Mouse (Mus musculus) E14TG2a.4 (cell line): ENCODE data around the gene Pyroxd1.

Experiments used
- CTCF ChIP-seq: conservative IDR thresholded peaks from 2 replicates; pipeline ENCODE4 v1.5.1; 2014; ENCODE audit warnings: low read length
- NANOG ChIP-seq: IDR thresholded peaks from 2 replicates; pipeline ENCODE4 v1.6.1; 2014; ENCODE audit warnings: borderline replicate concordance, low read length, mixed read lengths
- POU5F1 ChIP-seq: IDR thresholded peaks from 2 replicates; pipeline ENCODE4 v1.6.1; 2014; ENCODE audit warnings: low read length, borderline replicate concordance

GRCm38 (mm10) chr6:142381615-142382014 lies 36.2 kb downstream of the Pyroxd1 start:
- no peak for TF ChIP-seq POU5F1
- no peak for TF ChIP-seq CTCF
- TF ChIP-seq NANOG, result no peak
